Mouse (Mus musculus) testis, adult 2 months (tissue): ENCODE results near the gene Pds5a. TPM values are rescaled to one million over a fixed set of nuclear protein-coding genes. Genes with fewer than 3 reads are reported as not detected.

Source experiments
- H3K27ac ChIP-seq: fragments of 200-500 bp; 2 replicates; pipeline ENCODE4 v1.5.1; 2012; ENCODE audit warnings: low read depth, low read length; ENCODE audit not compliant: control insufficient read depth, insufficient read depth
- H3K27me3 ChIP-seq: fragments of 200-500 bp; 2 replicates; pipeline ENCODE4 v1.6.1; 2012; ENCODE audit warnings: mild to moderate bottlenecking, low read length, moderate library complexity; ENCODE audit not compliant: control insufficient read depth, insufficient read depth
- H3K36me3 ChIP-seq: fragments of 200-500 bp; 2 replicates; pipeline ENCODE4 v1.6.1; 2012; ENCODE audit warnings: mild to moderate bottlenecking, low read length; ENCODE audit not compliant: control insufficient read depth, insufficient read depth
- H3K4me1 ChIP-seq: fragments of 200-500 bp; 2 replicates; pipeline ENCODE4 v1.6.1; 2012; ENCODE audit warnings: low read length; ENCODE audit not compliant: control insufficient read depth, insufficient read depth
- H3K4me3 ChIP-seq: fragments of 200-500 bp; 2 replicates; pipeline ENCODE4 v1.5.1; 2012; ENCODE audit warnings: low read depth, mild to moderate bottlenecking, low read length, moderate library complexity, mixed read lengths; ENCODE audit not compliant: control insufficient read depth
- CTCF ChIP-seq: fragments of 200-500 bp; IDR thresholded peaks from 2 replicates; pipeline ENCODE4 v1.5.1; 2012; ENCODE audit warnings: low read depth, mild to moderate bottlenecking, inconsistent platforms, low read length, moderate library complexity; ENCODE audit not compliant: control insufficient read depth, insufficient read depth, insufficient replicate concordance
- POLR2A ChIP-seq: fragments of 200-500 bp; IDR thresholded peaks from 2 replicates; pipeline ENCODE4 v1.6.1; 2012; ENCODE audit warnings: low read depth, mild to moderate bottlenecking, inconsistent platforms, low read length, moderate library complexity; ENCODE audit not compliant: control insufficient read depth
- polyA plus RNA-seq: library from polyadenylated mRNA; depleted of rRNA; stranded (reverse); fragments of >200 nt; gene quantifications from 2 replicates; pipeline ENCODE4 v1.2.3, GENCODE M21; 2012; rRNA removed

Pds5a gene
- polyA plus RNA-seq, 1 experiment = 14.9 TPM

DNA sequence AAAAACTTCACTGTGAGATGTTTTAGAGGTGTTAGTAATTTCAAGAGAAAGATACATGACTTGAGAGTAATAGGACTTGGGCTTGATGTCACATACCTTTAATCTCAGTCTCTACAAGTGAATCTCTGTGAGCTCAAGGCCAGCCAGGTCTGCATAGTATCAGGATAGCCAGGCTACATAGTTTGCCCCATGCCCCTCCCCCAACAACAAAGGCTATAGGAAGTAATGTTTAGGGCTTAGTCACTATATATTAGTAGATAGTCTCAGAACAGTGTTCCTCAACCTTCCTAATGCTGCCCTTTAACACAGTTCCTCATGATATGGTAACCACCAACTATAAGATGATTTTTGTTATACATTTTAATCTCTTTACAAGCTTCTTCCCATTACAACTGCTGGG is 141.0 kb downstream of the Pds5a start:
- no peaks in the 10 kb centered on the region for H3K27me3 ChIP-seq
- H3K4me3 ChIP-seq = no peak overlapping the region
- TF ChIP-seq POLR2A (no peak), CTCF (no peak)
- no peaks in the 10 kb centered on the region for H3K4me1 ChIP-seq
- H3K27ac ChIP-seq = no peak overlapping the region
- H3K36me3 ChIP-seq = no peaks in the 10 kb centered on the region

Other genes with a start within 250 kb of the Pds5a start
- not detected in 2 replicates for gene Gm43552, start 205.4 kb downstream of the Pds5a start, polyA plus RNA-seq
- gene Smim14, start 161.1 kb downstream of the Pds5a start, polyA plus RNA-seq = 130 and 131 TPM in 2 replicates
- gene Ube2k, start 161.0 kb downstream of the Pds5a start, polyA plus RNA-seq = 138 and 149 TPM in 2 replicates
- gene N4bp2, start 65.2 kb upstream of the Pds5a start, polyA plus RNA-seq = 9.7 and 9.9 TPM in 2 replicates
- 0.58 and 0.63 TPM in 2 replicates for gene Rhoh, start 162.9 kb upstream of the Pds5a start, polyA plus RNA-seq
- gene Chrna9, start 236.6 kb upstream of the Pds5a start, polyA plus RNA-seq = 5.4 and 5.5 TPM in 2 replicates